Mouse (Mus musculus) C2C12 (cell line): ENCODE data around the gene Samhd1.

Experiments
- CEBPB ChIP-seq: IDR thresholded peaks from one replicate; pipeline ENCODE4 v1.6.1; 2011; ENCODE audit warnings: low read depth, mild to moderate bottlenecking, control low read depth, moderate library complexity
- CTCF ChIP-seq: IDR thresholded peaks from one replicate; pipeline ENCODE4 v1.5.1; 2011; ENCODE audit not compliant: control insufficient read depth, insufficient read depth, insufficient read length
- FOSL1 ChIP-seq: IDR thresholded peaks from one replicate; pipeline ENCODE4 v1.8.0; 2011; ENCODE audit warnings: mild to moderate bottlenecking, low read length; ENCODE audit not compliant: poor library complexity, insufficient read depth, severe bottlenecking
- MAX ChIP-seq: IDR thresholded peaks from one replicate; pipeline ENCODE4 v1.6.1; 2011; ENCODE audit warnings: mild to moderate bottlenecking, control low read depth
- MYOD1 ChIP-seq: IDR thresholded peaks from one replicate; pipeline ENCODE4 v1.6.1; 2011; ENCODE audit warnings: low read depth; ENCODE audit not compliant: control insufficient read depth, insufficient read length
- MYOG ChIP-seq: IDR thresholded peaks from one replicate; pipeline ENCODE4 v1.6.1; 2011; ENCODE audit not compliant: control insufficient read depth, insufficient read length; ENCODE audit errors: extremely low read depth
- USF1 ChIP-seq: IDR thresholded peaks from one replicate; pipeline ENCODE4 v1.6.1; 2011; ENCODE audit warnings: low read depth, mild to moderate bottlenecking, control low read depth, moderate library complexity

- no peak for TF ChIP-seq CTCF
- no peak for TF ChIP-seq USF1
- TF ChIP-seq CEBPB: no peak
- TF ChIP-seq MYOD1: no peak
- no peak for TF ChIP-seq MYOG
- no peak for TF ChIP-seq FOSL1
- no peak for TF ChIP-seq MAX
These were observed 47.3 kb downstream of the Samhd1 start for GRCm38 (mm10) chr2:157087536-157088317.
